Mouse (Mus musculus) intestine, embryonic 14.5 days (tissue): ENCODE measurements around the gene Wasf2. TPM values are rescaled to one million over a fixed set of nuclear protein-coding genes. Genes with fewer than 3 reads are reported as not detected.

Experiments used
- ATAC-seq: fragments of 200-750 bp; cut with Nextera tagmentation; replicated peaks from 2 replicates; pipeline ENCODE4 v1.8.0; 2017; ENCODE audit warnings: low read depth, moderate number of reproducible peaks, moderate TSS enrichment, moderate library complexity; ENCODE audit not compliant: low FRiP score, low TSS enrichment
- DNase-seq: peaks from one replicate; pipeline ENCODE4 v3.0.0-alpha.2; 2018; ENCODE audit warnings: low spot score
- H3K27ac ChIP-seq: fragments of 300-500 bp; sonication (generic); 2 replicates; pipeline ENCODE4 v1.5.1; 2014; ENCODE audit warnings: low read depth, mild to moderate bottlenecking, control low read depth
- H3K27me3 ChIP-seq: fragments of 300-500 bp; sonication (generic); replicated peaks from 2 replicates; pipeline ENCODE4 v1.6.1; 2014; ENCODE audit warnings: low read length, control low read depth; ENCODE audit not compliant: control insufficient read depth, insufficient read depth
- H3K36me3 ChIP-seq: fragments of 300-500 bp; sonication (generic); 2 replicates; pipeline ENCODE4 v1.6.1; 2014; ENCODE audit warnings: low read length, control low read depth; ENCODE audit not compliant: control insufficient read depth, insufficient read depth
- H3K4me1 ChIP-seq: fragments of 300-500 bp; sonication (generic); replicated peaks from 2 replicates; pipeline ENCODE4 v1.6.1; 2014; ENCODE audit warnings: low read length, control low read depth, mixed read lengths; ENCODE audit not compliant: control insufficient read depth, insufficient read depth
- H3K4me2 ChIP-seq: fragments of 300-500 bp; sonication (generic); 2 replicates; pipeline ENCODE4 v1.6.1; 2014; ENCODE audit warnings: low read length
- H3K4me3 ChIP-seq: fragments of 300-500 bp; sonication (generic); 2 replicates; pipeline ENCODE4 v1.5.1; 2014; ENCODE audit warnings: low read depth, low read length, control low read depth, mixed read lengths
- H3K9ac ChIP-seq: fragments of 300-500 bp; sonication (generic); 2 replicates; pipeline ENCODE4 v1.6.1; 2014; ENCODE audit warnings: mild to moderate bottlenecking, low read length
- H3K9me3 ChIP-seq: fragments of 300-500 bp; sonication (generic); 2 replicates; pipeline ENCODE4 v1.6.1; 2016; ENCODE audit warnings: low read length, control low read depth; ENCODE audit not compliant: control insufficient read depth
- WGBS: fragments of 180-500 bp; shearing (Covaris S2); extraction: QIAGEN DNeasy Blood & Tissue Kit; methylation state at CpG from one replicate; pipeline ENCODE4 v1.1.7; 2014; 5-methylcytosine and 5-hydroxymethylcytosine counted together
- polyA plus RNA-seq: library from polyadenylated mRNA; unstranded; fragments of >200 nt; fragmentation: Nextera tagmentation; extraction: Ambion mirVana; gene quantifications from 2 replicates; pipeline ENCODE4 v1.2.1, GENCODE M21; 2014

Wasf2 gene
- polyA plus RNA-seq, 1 experiment from 2014 or later: 79.6 TPM

- H3K36me3 ChIP-seq: peaks cover 14% of the 10 kb centered on the region; the same call in 1 of the 2 replicates
- H3K9ac ChIP-seq: no peak overlapping the region
- no peak for DNase-seq
- peaks cover 6% of the 10 kb centered on the region for H3K4me1 ChIP-seq
- 79% methylated on average over 10 of the region's 10 CpGs for WGBS
- no peak overlapping the region for H3K4me3 ChIP-seq
- no peak overlapping the region for H3K4me2 ChIP-seq
- no peaks in the 10 kb centered on the region for H3K9me3 ChIP-seq
- no peak for ATAC-seq
- H3K27me3 ChIP-seq: no peaks in the 10 kb centered on the region
- no peak overlapping the region for H3K27ac ChIP-seq
Measured at GRCm38 (mm10) chr4:133156831-133157230, 26.5 kb downstream of the Wasf2 start.

- H3K27me3 ChIP-seq: no peaks in the 10 kb centered on the region
- H3K9ac ChIP-seq: no peak overlapping the region
- DNase-seq (no peak), ATAC-seq (no peak)
- H3K9me3 ChIP-seq: no peaks in the 10 kb centered on the region
- peaks cover 6% of the 10 kb centered on the region for H3K4me1 ChIP-seq
- no peak overlapping the region for H3K4me2 ChIP-seq
- 66% methylated on average over 6 of the region's 6 CpGs for WGBS
- H3K36me3 ChIP-seq: peaks cover 14% of the 10 kb centered on the region; the same call in 1 of the 2 replicates
- 0 out of 2 replicates have a peak overlapping the region, but pooled peaks have one; percentile 5 for H3K27ac ChIP-seq
- no peak overlapping the region for H3K4me3 ChIP-seq
Measured at GRCm38 (mm10) chr4:133159127-133159526, 28.8 kb downstream of the Wasf2 start.

GRCm38 (mm10) chr4:133159646-133160045 lies 29.3 kb downstream of the Wasf2 start:
- ATAC-seq: no peak
- H3K4me1 ChIP-seq: peaks cover 6% of the 10 kb centered on the region
- no peak overlapping the region for H3K9ac ChIP-seq
- no peaks in the 10 kb centered on the region for H3K27me3 ChIP-seq
- no peaks in the 10 kb centered on the region for H3K9me3 ChIP-seq
- H3K36me3 ChIP-seq: peaks cover 20% of the 10 kb centered on the region; the same call in 1 of the 2 replicates
- no peak overlapping the region for H3K27ac ChIP-seq
- H3K4me2 ChIP-seq: no peak overlapping the region
- no peak overlapping the region for H3K4me3 ChIP-seq
- no peak for DNase-seq
- 87% methylated on average over 4 of the region's 4 CpGs for WGBS

DNA sequence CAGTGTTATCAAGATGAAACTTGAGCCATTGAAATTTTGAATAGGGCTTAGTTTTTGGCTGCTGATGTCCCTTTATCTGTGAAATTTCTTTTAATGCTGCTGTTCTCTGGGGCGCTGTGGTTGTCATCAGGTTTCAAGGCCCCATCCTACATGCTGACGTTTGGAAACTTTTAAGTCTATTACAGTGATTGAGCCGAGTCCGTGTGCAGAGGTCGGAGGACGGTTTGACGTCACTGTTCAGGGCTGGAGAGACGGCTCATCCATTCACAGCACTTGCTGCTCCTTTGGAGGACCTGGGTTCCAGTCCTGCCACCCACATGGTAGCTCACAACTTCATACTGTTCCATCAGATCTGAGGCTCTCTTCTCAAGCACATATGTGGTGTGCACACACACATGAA lies 29.9 kb downstream of the Wasf2 start:
- Histone ChIP-seq H3K9me3 (no peaks in the 10 kb centered on the region), H3K4me3 (no peak overlapping the region), H3K9ac (no peak overlapping the region), H3K4me1 (peaks cover 6% of the 10 kb centered on the region), H3K36me3 (peaks cover 25% of the 10 kb centered on the region; the same call in 1 of the 2 replicates), H3K27ac (no peak overlapping the region), H3K4me2 (no peak overlapping the region), H3K27me3 (no peaks in the 10 kb centered on the region)
- WGBS: 85% methylated on average over 8 of the region's 8 CpGs
- DNase-seq (no peak), ATAC-seq (no peak)

DNA sequence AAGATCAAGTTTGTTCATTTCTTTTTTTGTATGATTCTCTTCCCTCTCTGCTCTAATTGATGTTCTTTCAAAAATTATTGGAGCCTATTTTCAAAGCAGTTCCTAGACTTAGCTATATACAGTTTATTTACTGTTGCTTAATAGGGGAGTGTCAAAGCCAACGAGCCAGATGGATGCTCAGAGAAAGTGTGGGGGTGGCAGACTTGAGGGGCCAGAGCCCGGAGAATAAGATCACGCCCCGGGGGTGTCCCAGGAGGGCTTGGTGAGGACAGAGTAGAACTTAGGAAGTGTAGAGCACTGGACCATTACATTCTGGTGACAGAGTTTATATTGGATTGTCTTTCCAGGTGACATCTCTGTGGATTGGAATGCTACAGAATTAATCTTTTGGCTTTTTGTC lies 30.5 kb downstream of the Wasf2 start:
- H3K4me2 ChIP-seq: no peak overlapping the region
- 80% methylated on average over 4 of the region's 4 CpGs for WGBS
- peaks cover 28% of the 10 kb centered on the region for H3K36me3 ChIP-seq
- H3K27me3 ChIP-seq: no peaks in the 10 kb centered on the region
- H3K4me3 ChIP-seq: no peak overlapping the region
- ATAC-seq (no peak), DNase-seq (no peak)
- H3K27ac ChIP-seq: no peak overlapping the region
- H3K9me3 ChIP-seq: no peaks in the 10 kb centered on the region
- peaks cover 4% of the 10 kb centered on the region for H3K4me1 ChIP-seq
- no peak overlapping the region for H3K9ac ChIP-seq

DNA sequence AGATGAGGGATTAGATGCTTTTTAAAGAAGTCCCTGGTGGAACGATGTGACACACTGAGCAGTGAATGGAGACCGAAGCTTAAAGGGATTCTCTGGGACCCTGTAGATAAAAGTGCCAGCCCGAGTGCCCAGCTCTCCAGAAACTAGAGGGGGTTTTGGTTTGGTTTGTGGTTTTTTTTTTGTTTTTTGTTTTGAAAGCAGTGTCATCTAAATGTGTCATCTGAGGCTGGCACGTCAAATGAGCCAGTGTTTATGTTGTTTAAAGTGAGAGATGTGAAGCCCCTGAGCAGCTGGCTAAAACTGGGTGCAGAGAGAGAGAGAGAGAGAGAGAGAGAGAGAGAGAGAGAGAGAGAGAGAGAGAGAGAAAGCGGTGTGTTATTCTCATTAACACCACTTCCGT lies 31.9 kb downstream of the Wasf2 start:
- H3K36me3 ChIP-seq: peaks cover 34% of the 10 kb centered on the region
- 70% methylated on average over 6 of the region's 6 CpGs for WGBS
- H3K9me3 ChIP-seq: no peaks in the 10 kb centered on the region
- ATAC-seq (no peak), DNase-seq (no peak)
- no peak overlapping the region for H3K4me3 ChIP-seq
- no peaks in the 10 kb centered on the region for H3K27me3 ChIP-seq
- no peak overlapping the region for H3K4me2 ChIP-seq
- no peak overlapping the region for H3K9ac ChIP-seq
- peaks cover 2% of the 10 kb centered on the region; the same call in 1 of the 2 replicates for H3K4me1 ChIP-seq
- no peak overlapping the region for H3K27ac ChIP-seq

- Histone ChIP-seq H3K4me2 (no peak overlapping the region), H3K27ac (no peak overlapping the region), H3K9ac (no peak overlapping the region), H3K27me3 (no peaks in the 10 kb centered on the region), H3K4me1 (peaks cover 19% of the 10 kb centered on the region), H3K36me3 (peaks cover 25% of the 10 kb centered on the region), H3K9me3 (no peaks in the 10 kb centered on the region), H3K4me3 (no peak overlapping the region)
- DNase-seq (no peak), ATAC-seq (no peak)
- 79% methylated on average over 9 of the region's 9 CpGs for WGBS
Measured at GRCm38 (mm10) chr4:133166773-133167172, 36.5 kb downstream of the Wasf2 start.

GRCm38 (mm10) chr4:133169237-133170055 lies 39.1 kb downstream of the Wasf2 start:
- ATAC-seq (peak; percentile 80; the same call in 1 of the 2 replicates), DNase-seq (peak; percentile 60)
- H3K27me3 ChIP-seq: no peaks in the 10 kb centered on the region
- H3K4me2 ChIP-seq: no peak overlapping the region
- no peak overlapping the region for H3K4me3 ChIP-seq
- peak overlapping the region; percentile 36 for H3K27ac ChIP-seq
- peaks cover 21% of the 10 kb centered on the region for H3K36me3 ChIP-seq
- H3K9me3 ChIP-seq: no peaks in the 10 kb centered on the region
- H3K4me1 ChIP-seq: peaks cover 32% of the 10 kb centered on the region
- WGBS: 71% methylated on average over 10 of the region's 10 CpGs
- no peak overlapping the region for H3K9ac ChIP-seq
